Mouse (Mus musculus) erythroblast, embryonic 14.5 days (primary cell): Measurements from ENCODE around the gene Cript. TPM values are rescaled to one million over a fixed set of nuclear protein-coding genes. Genes with fewer than 3 reads are reported as not detected.

Experiments used
- H3K27me3 ChIP-seq: 2 replicates; pipeline ENCODE4 v1.6.1; 2012; ENCODE audit warnings: inconsistent platforms; ENCODE audit not compliant: control insufficient read depth
- H3K36me3 ChIP-seq: 2 replicates; pipeline ENCODE4 v1.6.1; 2012; ENCODE audit warnings: mild to moderate bottlenecking, inconsistent platforms; ENCODE audit not compliant: control insufficient read depth
- H3K4me1 ChIP-seq: 2 replicates; pipeline ENCODE4 v1.6.1; 2012; ENCODE audit warnings: inconsistent platforms; ENCODE audit not compliant: control insufficient read depth
- H3K4me3 ChIP-seq: replicated peaks from 2 replicates; pipeline ENCODE3; 2012; ENCODE audit warnings: moderate library complexity, mild to moderate bottlenecking, inconsistent platforms
- H3K9me3 ChIP-seq: 2 replicates; pipeline ENCODE4 v1.6.1; 2012; ENCODE audit warnings: low read length, inconsistent platforms, mixed read lengths; ENCODE audit not compliant: control insufficient read depth
- GATA1 ChIP-seq: IDR thresholded peaks from 2 replicates; pipeline ENCODE4 v1.6.1; 2012; ENCODE audit warnings: low read length, inconsistent platforms, mixed read lengths
- TAL1 ChIP-seq: IDR thresholded peaks from 3 replicates; pipeline ENCODE4 v1.6.1; 2012; ENCODE audit warnings: low read length, inconsistent platforms, mixed read lengths
- polyA plus RNA-seq: library from polyadenylated mRNA; stranded (reverse); fragments of >175 nt; gene quantifications from 2 replicates; pipeline ENCODE4 v1.2.3, GENCODE M21; 2012

Gene Cript
- polyA plus RNA-seq, 1 experiment: 1.1 TPM

GRCm38 (mm10) chr17:87080724-87081123, 55.4 kb downstream of the Cript start:
- TF ChIP-seq TAL1: no peak
- TF ChIP-seq GATA1: no peak
- Histone ChIP-seq H3K9me3 (no peaks in the 10 kb centered on the region), H3K27me3 (no peaks in the 10 kb centered on the region), H3K4me3 (no peak overlapping the region), H3K36me3 (no peaks in the 10 kb centered on the region), H3K4me1 (no peaks in the 10 kb centered on the region)

GRCm38 (mm10) chr17:87082547-87082946, 57.2 kb downstream of the Cript start:
- no peaks in the 10 kb centered on the region for H3K36me3 ChIP-seq
- no peak overlapping the region for H3K4me3 ChIP-seq
- TF ChIP-seq GATA1: no peak
- TF ChIP-seq TAL1: no peak
- H3K27me3 ChIP-seq: no peaks in the 10 kb centered on the region
- H3K4me1 ChIP-seq: no peaks in the 10 kb centered on the region
- H3K9me3 ChIP-seq: no peaks in the 10 kb centered on the region

- Histone ChIP-seq H3K4me1 (no peaks in the 10 kb centered on the region), H3K9me3 (no peaks in the 10 kb centered on the region), H3K36me3 (no peaks in the 10 kb centered on the region), H3K4me3 (no peak overlapping the region), H3K27me3 (no peaks in the 10 kb centered on the region)
- TF ChIP-seq TAL1 (no peak), GATA1 (no peak)
These were observed 58.3 kb downstream of the Cript start for GRCm38 (mm10) chr17:87083671-87084070.

Other genes starting within 250 kb of the Cript start
- not detected in 2 replicates for gene Tmem247, start 108.2 kb upstream of the Cript start, polyA plus RNA-seq
- not detected in 2 replicates for gene Atp6v1e2, start 77.7 kb upstream of the Cript start, polyA plus RNA-seq
- gene Rhoq, start 62.5 kb upstream of the Cript start, polyA plus RNA-seq: 0.01 and 0.17 TPM in 2 replicates
- gene Pigf, start 144 bp upstream of the Cript start, polyA plus RNA-seq: 0.09 and 0.28 TPM in 2 replicates
- gene Socs5, start 82.1 kb downstream of the Cript start, polyA plus RNA-seq: 0.04 and 0.07 TPM in 2 replicates
- gene Mcfd2, start 240.4 kb downstream of the Cript start, polyA plus RNA-seq: 0.09 and 0.13 TPM in 2 replicates